Mouse (Mus musculus) lung, embryonic 15.5 days (tissue): Measurements from ENCODE around the gene Agap2. TPM values are rescaled to one million over a fixed set of nuclear protein-coding genes. Genes with fewer than 3 reads are reported as not detected.

Source experiments
- polyA plus RNA-seq: library from polyadenylated mRNA; unstranded; fragments of >200 nt; fragmentation: Nextera tagmentation; extraction: Ambion mirVana; gene quantifications from 2 replicates; pipeline ENCODE4 v1.2.1, GENCODE M21; 2015

The Agap2 gene
- polyA plus RNA-seq, 1 experiment from 2014 or later, result 0.07 TPM

Other genes with a start within 250 kb of the Agap2 start
- 16.2 and 18.7 TPM in 2 replicates for gene Atp23, start 173.9 kb upstream of the Agap2 start, polyA plus RNA-seq
- gene Ctdsp2, start 96.6 kb upstream of the Agap2 start, polyA plus RNA-seq, result 68.6 and 73.1 TPM in 2 replicates
- gene Avil, start 74.6 kb upstream of the Agap2 start, polyA plus RNA-seq, result 0.25 and 0.39 TPM in 2 replicates
- gene Tsfm, start 44.4 kb upstream of the Agap2 start, polyA plus RNA-seq, result 73.2 and 79.2 TPM in 2 replicates
- 45.8 and 49.6 TPM in 2 replicates for gene Mettl1, start 33.9 kb upstream of the Agap2 start, polyA plus RNA-seq
- 0.52 and 0.58 TPM in 2 replicates for gene Eef1akmt3, start 33.8 kb upstream of the Agap2 start, polyA plus RNA-seq
- 0.16 and 0.25 TPM in 2 replicates for gene Cyp27b1, start 27.0 kb upstream of the Agap2 start, polyA plus RNA-seq
- 0.61 and 0.86 TPM in 2 replicates for gene March9, start 15.1 kb upstream of the Agap2 start, polyA plus RNA-seq
- gene Cdk4, start 11.8 kb upstream of the Agap2 start, polyA plus RNA-seq, result 1,786 and 1,890 TPM in 2 replicates
- gene Tspan31, start 5.0 kb upstream of the Agap2 start, polyA plus RNA-seq, result 161 and 175 TPM in 2 replicates
- 90.1 and 101 TPM in 2 replicates for gene Os9, start 45.8 kb downstream of the Agap2 start, polyA plus RNA-seq
- 2.8 and 3.6 TPM in 2 replicates for gene B4galnt1, start 89.9 kb downstream of the Agap2 start, polyA plus RNA-seq
- gene Slc26a10, start 105.4 kb downstream of the Agap2 start, polyA plus RNA-seq, result 0.86 and 0.93 TPM in 2 replicates
- gene Arhgef25, start 114.8 kb downstream of the Agap2 start, polyA plus RNA-seq, result 55.4 and 59.0 TPM in 2 replicates
- gene Dtx3, start 120.4 kb downstream of the Agap2 start, polyA plus RNA-seq, result 73.9 and 82.6 TPM in 2 replicates
- gene Pip4k2c, start 136.3 kb downstream of the Agap2 start, polyA plus RNA-seq, result 24.4 and 27.2 TPM in 2 replicates
- gene Kif5a, start 188.1 kb downstream of the Agap2 start, polyA plus RNA-seq, result 0.70 and 1.3 TPM in 2 replicates
- gene Dctn2, start 191.1 kb downstream of the Agap2 start, polyA plus RNA-seq, result 184 and 189 TPM in 2 replicates
- gene Mbd6, start 213.7 kb downstream of the Agap2 start, polyA plus RNA-seq, result 13.3 and 18.8 TPM in 2 replicates
- gene Mars, start 236.5 kb downstream of the Agap2 start, polyA plus RNA-seq, result 104 and 108 TPM in 2 replicates
- gene Arhgap9, start 246.7 kb downstream of the Agap2 start, polyA plus RNA-seq, result 3.5 and 6.9 TPM in 2 replicates